In the genomic region with DNA sequence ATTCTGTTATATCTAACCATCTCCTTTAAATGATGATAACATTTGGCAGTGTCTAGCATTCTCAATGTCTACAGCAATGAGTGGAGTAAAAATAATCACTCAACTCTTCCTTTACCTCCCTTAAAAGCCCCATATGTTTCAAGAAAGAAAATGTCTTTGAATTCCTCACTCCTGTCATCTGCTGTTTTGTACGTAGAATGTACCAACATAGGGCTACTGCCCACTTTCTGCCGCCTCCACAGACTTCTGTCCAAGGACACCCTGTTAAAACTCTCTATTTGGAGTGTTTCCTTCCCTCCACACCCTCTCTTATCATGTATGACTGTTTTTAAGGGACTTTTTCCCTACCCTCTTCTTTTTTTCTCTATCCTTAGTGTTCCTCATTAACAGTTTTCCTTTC, we compare ENCODE assay signal across 24 mouse cellular contexts. TPM values are rescaled to one million over a fixed set of nuclear protein-coding genes. Genes with fewer than 3 reads are reported as not detected.
DNase-seq lines count a peak whose midpoint lies in the region.
"Had no signal": no experiment of that assay in that cellular context is flagged by ENCODE, and none has a peak within 500 bp of the region (broad histone marks: within the 10 kb centered on the region; RNA-seq: fewer than 3 reads in every experiment).

No protein-coding gene starts in this region.

- intact Hi-C loops in left cerebral cortex, postnatal 4 days (cut with DNase I), result no loop called here

- DNase-seq in frontal cortex, adult 2 months (ENCODE audit: extremely low spot score in 1 of 2, low spot score in 1 of 2), result peak; percentile 53 to 67
- DNase-seq in frontal cortex, postnatal 10 days (ENCODE audit: low spot score in 2 of 2), result no peak
- DNase-seq in left cerebral cortex, adult 11 months (ENCODE audit: low spot score), result peak; percentile 33
- DNase-seq in left cerebral cortex, postnatal 4 days, result no peak
- peak; percentile 46 to 50 for DNase-seq in right cerebral cortex, adult 2 months (ENCODE audit: low spot score in 2 of 2)
- DNase-seq in right cerebral cortex, postnatal 14 days, result no peak
- DNase-seq in telencephalon, adult 2 months (ENCODE audit: low read depth, low spot score), result peak; percentile 80
- DNase-seq in urinary bladder, adult 18-20 months (ENCODE audit: low spot score in 2 of 2), result no peak
- DNase-seq: adrenal gland, postnatal 25 days; cerebellum, adult 11 months; cerebellum, adult 8-10 months; cerebellum, postnatal 14 days; embryo, embryonic 11 days; gastrocnemius, postnatal 10 days; heart, adult 18-20 months; heart, postnatal 10 days; heart, postnatal 4 days had no signal

RNA-seq across cellular contexts. Expression of gene Ifrd1, which starts 16.7 kb away (rescaled TPM):
- polyA plus RNA-seq in frontal cortex, adult 2 months (2012; rRNA removed), result 50.8 and 72.4 TPM in 2 replicates
- 100 to 1,000 TPM; 112 to 125 TPM for total RNA-seq in left cerebral cortex, postnatal 4 days (2021)

RNA-seq across cellular contexts. Expression of gene Lsmem1, which starts 32.3 kb away (rescaled TPM):
- polyA plus RNA-seq in frontal cortex, adult 2 months (2012; rRNA removed), result 2.1 TPM in 2 replicates
- under 1 TPM in 1 of 2 experiments, not detected in 1; 0.54 TPM for total RNA-seq in left cerebral cortex, postnatal 4 days (2021)
- total RNA-seq: adrenal gland, postnatal 25 days; common myeloid progenitor, adult 5-6 weeks; MEL had no signal
- polyA plus RNA-seq: erythroblast, embryonic 14.5 days; forebrain, embryonic 10.5 days; forebrain, embryonic 14.5 days; hindbrain, embryonic 12.5 days; hindbrain, embryonic 16.5 days had no signal

Comparison
In these comparisons a context has a peak if more than half of its experiments do, and no peak if none do; other contexts are left out.
1. DNase-seq: peak in frontal cortex, adult 2 months (2 of 2), left cerebral cortex, adult 11 months (single experiment), right cerebral cortex, adult 2 months (2 of 2) and telencephalon, adult 2 months (single experiment); none in frontal cortex, postnatal 10 days (0 of 2), left cerebral cortex, postnatal 4 days (single experiment), right cerebral cortex, postnatal 14 days (single experiment) and urinary bladder, adult 18-20 months (0 of 2).